Mouse (Mus musculus): ENCODE data around the gene Clec4d. TPM values are rescaled to one million over a fixed set of nuclear protein-coding genes. Genes with fewer than 3 reads are reported as not detected.

Gene Clec4d
- 0.20 and 0.38 TPM in 2 replicates for polyA plus RNA-seq (2012; rRNA removed)

GRCm38 (mm10) chr6:123261555-123262161, at the start of gene Clec4d:
Clec4d (plus strand) TSS chr6:123262111.

GRCm38 (mm10) chr6:123229644-123230043, 32.3 kb upstream of the Clec4d start, which contains the start of gene Clec4n:
Clec4n (plus strand) TSS chr6:123229843.

GRCm38 (mm10) chr6:123289753-123290152, 27.8 kb downstream of the Clec4d start, which contains the start of gene Clec4e:
Clec4e (minus strand) TSS chr6:123289870.

GRCm38 (mm10) chr6:123308033-123308432, 46.1 kb downstream of the Clec4d start, which contains the start of gene Vmn2r19:
Vmn2r19 (plus strand) TSS chr6:123308333.

Other genes with a start within 250 kb of the Clec4d start
- gene Clec4b1, start 212.1 kb upstream of the Clec4d start, polyA plus RNA-seq (2012; rRNA removed), result 0.66 and 0.93 TPM in 2 replicates
- 0.93 and 1.1 TPM in 2 replicates for gene Clec4a2, start 155.7 kb upstream of the Clec4d start, polyA plus RNA-seq (2012; rRNA removed)
- not detected in 2 replicates for gene Clec4b2, start 89.2 kb upstream of the Clec4d start, polyA plus RNA-seq (2012; rRNA removed)
- gene Clec4n, start 32.3 kb upstream of the Clec4d start, polyA plus RNA-seq (2012; rRNA removed), result 0.34 and 0.38 TPM in 2 replicates
- 0.06 TPM in 1 of 2 replicates, not detected in the other for gene Clec4e, start 27.8 kb downstream of the Clec4d start, polyA plus RNA-seq (2012; rRNA removed)
- gene Vmn2r19, start 46.2 kb downstream of the Clec4d start, polyA plus RNA-seq (2012; rRNA removed), result not detected in 2 replicates
- gene Vmn2r20, start 156.0 kb downstream of the Clec4d start, polyA plus RNA-seq (2012; rRNA removed), result not detected in 2 replicates

Measured in ovary, adult 2 months (tissue).